Comparison of ENCODE assay signal across 8 mouse cellular contexts in the genomic region with DNA sequence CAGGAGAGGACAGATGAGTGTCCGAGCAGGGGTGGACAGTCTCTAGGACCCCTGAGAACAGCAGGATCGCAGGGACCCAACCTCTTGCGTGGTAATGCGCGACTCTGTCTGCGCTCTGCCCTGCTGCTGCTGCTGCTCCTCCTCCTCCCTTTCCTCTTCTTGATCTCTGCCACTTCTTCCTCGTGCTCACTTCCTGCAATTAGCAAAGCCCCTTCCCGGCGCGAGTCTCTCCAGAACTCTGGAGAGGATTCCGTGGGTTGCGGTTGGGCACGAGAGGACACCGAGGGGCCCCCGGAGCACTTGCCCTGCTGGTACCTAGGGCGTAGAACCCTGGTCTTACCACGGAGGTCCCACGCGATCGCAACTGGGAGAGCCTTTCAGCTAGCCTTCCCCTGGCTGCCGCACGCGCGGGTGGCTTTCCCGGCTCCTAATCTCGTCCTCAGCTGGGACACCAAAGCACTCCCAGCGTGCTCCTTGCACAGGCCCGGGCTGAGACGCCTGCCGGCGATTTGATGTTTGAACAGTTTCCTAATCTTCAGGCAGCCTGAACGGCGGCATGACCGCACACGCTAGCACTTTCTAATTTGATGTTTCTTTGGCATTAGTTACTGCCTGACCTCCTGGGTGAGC. TPM values are rescaled to one million over a fixed set of nuclear protein-coding genes. Genes with fewer than 3 reads are reported as not detected.
A peak's percentile ranks its signal among the peaks of the same experiment; 100 is the strongest.
DNase-seq lines count a peak whose midpoint lies in the region; ATAC-seq and TF ChIP-seq lines count a peak whose summit lies in the region.

A gene (minus strand): TSS at position 484 of the 630 bp plus-strand sequence.

- H3K4me2 ChIP-seq in forebrain, postnatal 0 days (ENCODE audit: low read depth), result peak within 1 kb of the TSS; percentile 94

- WGBS in forebrain, postnatal 0 days, result 2% methylated on average over 35 of the region's 35 CpGs

- H3K9ac ChIP-seq in forebrain, postnatal 0 days, result peak within 1 kb of the TSS; percentile 55

- no peaks in the 10 kb centered on the region for H3K36me3 ChIP-seq in E14TG2a.4 (ENCODE audit: insufficient read depth, low read length)
- no peaks in the 10 kb centered on the region for H3K36me3 ChIP-seq in forebrain, postnatal 0 days (ENCODE audit: insufficient read depth)

- peaks cover 14% of the 10 kb centered on the region for H3K4me1 ChIP-seq in E14TG2a.4 (replicated peaks; ENCODE audit: low read depth, low read length)
- 0 out of 2 replicates have a peak, but pooled peaks cover 3% of the 10 kb centered on the region for H3K4me1 ChIP-seq in forebrain, postnatal 0 days (ENCODE audit: insufficient read depth)

- peaks cover 75% of the 10 kb centered on the region for H3K27me3 ChIP-seq in E14TG2a.4 (ENCODE audit: insufficient read depth, low read length)
- H3K27me3 ChIP-seq in forebrain, postnatal 0 days (ENCODE audit: insufficient read depth, low read length), result no peaks in the 10 kb centered on the region

- no peak for TF ChIP-seq CTCF in E14TG2a.4 (conservative IDR thresholded peaks at IDR 0.05; ENCODE audit: low read length)
- TF ChIP-seq CTCF in forebrain, postnatal 0 days (IDR thresholded peaks at IDR 0.05; ENCODE audit: low read depth), result peak; percentile 52

- peak; percentile 91 for ATAC-seq in forebrain, postnatal 0 days
- peak; percentile 77 to 88 for ATAC-seq in hematopoietic stem cell, adult 5-6 weeks (replicated peaks in 1 of 2; ENCODE audit: insufficient read depth in 1 of 2, low FRiP score in 2 of 2, low TSS enrichment in 1 of 2, low read depth in 1 of 2, poor library complexity in 2 of 2, severe bottlenecking in 2 of 2)

- no peak within 1 kb of the TSS for H3K27ac ChIP-seq in forebrain, postnatal 0 days (ENCODE audit: low read depth, low read length)

- no peaks in the 10 kb centered on the region for H3K9me3 ChIP-seq in E14TG2a.4 (ENCODE audit: low read length)
- no peaks in the 10 kb centered on the region for H3K9me3 ChIP-seq in forebrain, postnatal 0 days (ENCODE audit: low read length)

- peak within 1 kb of the TSS; percentile 76 for H3K4me3 ChIP-seq in E14TG2a.4 (replicated peaks; ENCODE audit: low read length)
- peak within 1 kb of the TSS; percentile 55 for H3K4me3 ChIP-seq in forebrain, postnatal 0 days (ENCODE audit: low read depth, low read length)

- DNase-seq in adrenal gland, postnatal 4 days (ENCODE audit: low spot score in 2 of 2), result peak; percentile 5 to 41
- peak; percentile 73 for DNase-seq in forebrain, postnatal 0 days
- peak; percentile 13 for DNase-seq in layer of hippocampus, adult 9-11 months
- DNase-seq in lung, postnatal 25 days (ENCODE audit: low spot score), result peak; percentile 46
- peak; percentile 54 for DNase-seq in ovary, postnatal 14 days (ENCODE audit: low spot score)
- DNase-seq in thymus, postnatal 36 days, result peak; percentile 58 to 63

RNA-seq across cellular contexts. Expression of the gene that starts here (rescaled TPM):
- total RNA-seq in adrenal gland, postnatal 4 days (2021), result 1 to 10 TPM in 1 of 2 experiments, under 1 TPM in 1; 0.25 to 1.0 TPM
- 3.0 TPM in 2 replicates for total RNA-seq in forebrain, postnatal 0 days (2014; rRNA removed)
- polyA plus RNA-seq in forebrain, postnatal 0 days (2015; fragmentation: Nextera tagmentation; extraction: Ambion mirVana), result 2.4 and 3.1 TPM in 2 replicates
- total RNA-seq in hematopoietic stem cell, adult 5-6 weeks (2017), result 0.45 and 1.1 TPM in 2 replicates

Comparison
In these comparisons a context has a peak if more than half of its experiments do, and no peak if none do; other contexts are left out.
1. DNase-seq: peak in every context shown above with its lines; median percentile 73 in forebrain, postnatal 0 days; 60 in thymus, postnatal 36 days; 54 in ovary, postnatal 14 days; 46 in lung, postnatal 25 days; 23 in adrenal gland, postnatal 4 days; 13 in layer of hippocampus, adult 9-11 months.